Mouse (Mus musculus): ENCODE measurements around the gene Dnah17.

Dnah17 gene

GRCm38 (mm10) chr11:118130534-118130933, at the start of gene Dnah17:
Dnah17 (minus strand) TSS chr11:118130634.
- DNase-seq (ENCODE audit: low spot score in 2 of 2), result no peak

GRCm38 (mm10) chr11:118180199-118180598, 49.8 kb upstream of the Dnah17 start:
- DNase-seq (ENCODE audit: low spot score in 2 of 2), result no peak

GRCm38 (mm10) chr11:118178236-118178635, 47.8 kb upstream of the Dnah17 start:
- DNase-seq (ENCODE audit: low spot score in 2 of 2), result no peak

- DNase-seq (ENCODE audit: low spot score in 2 of 2), result no peak
These were observed 44.3 kb upstream of the Dnah17 start for GRCm38 (mm10) chr11:118174752-118175151.

GRCm38 (mm10) chr11:118172768-118173167, 42.3 kb upstream of the Dnah17 start:
- DNase-seq (ENCODE audit: low spot score in 2 of 2), result no peak

GRCm38 (mm10) chr11:118170333-118170732, 39.9 kb upstream of the Dnah17 start:
- DNase-seq (ENCODE audit: low spot score in 2 of 2), result no peak

- DNase-seq (ENCODE audit: low spot score in 2 of 2), result no peak
These were observed 38.3 kb upstream of the Dnah17 start for GRCm38 (mm10) chr11:118168714-118169113.

GRCm38 (mm10) chr11:118166626-118167025, 36.2 kb upstream of the Dnah17 start:
- DNase-seq (ENCODE audit: low spot score in 2 of 2), result no peak

- DNase-seq (ENCODE audit: low spot score in 2 of 2), result no peak
These were observed 35.2 kb upstream of the Dnah17 start for GRCm38 (mm10) chr11:118165681-118166080.

GRCm38 (mm10) chr11:118164566-118164965, 34.1 kb upstream of the Dnah17 start:
- DNase-seq (ENCODE audit: low spot score in 2 of 2), result no peak

GRCm38 (mm10) chr11:118162245-118162644, 31.8 kb upstream of the Dnah17 start:
- DNase-seq (ENCODE audit: low spot score in 2 of 2), result no peak

- DNase-seq (ENCODE audit: low spot score in 2 of 2), result no peak
These were observed 30.8 kb upstream of the Dnah17 start for GRCm38 (mm10) chr11:118161240-118161639.

- DNase-seq (ENCODE audit: low spot score in 2 of 2), result no peak
These were observed 30.3 kb upstream of the Dnah17 start for GRCm38 (mm10) chr11:118160763-118161162.

- no peak for DNase-seq (ENCODE audit: low spot score in 2 of 2)
These were observed 28.3 kb upstream of the Dnah17 start for GRCm38 (mm10) chr11:118158753-118159152.

GRCm38 (mm10) chr11:118156480-118157060, 26.1 kb upstream of the Dnah17 start:
- DNase-seq (ENCODE audit: low spot score in 2 of 2), result peak in 1 of 2 experiments; percentile 71

GRCm38 (mm10) chr11:118152964-118153363, 22.5 kb upstream of the Dnah17 start:
- no peak for DNase-seq (ENCODE audit: low spot score in 2 of 2)

GRCm38 (mm10) chr11:118151423-118152180, 21.2 kb upstream of the Dnah17 start:
- peak in 1 of 2 experiments; percentile 36 for DNase-seq (ENCODE audit: low spot score in 2 of 2)

GRCm38 (mm10) chr11:118150115-118150701, 19.8 kb upstream of the Dnah17 start:
- DNase-seq (ENCODE audit: low spot score in 2 of 2), result no peak

GRCm38 (mm10) chr11:118147877-118148637, 17.6 kb upstream of the Dnah17 start:
- no peak for DNase-seq (ENCODE audit: low spot score in 2 of 2)

GRCm38 (mm10) chr11:118146446-118146845, 16.0 kb upstream of the Dnah17 start:
- no peak for DNase-seq (ENCODE audit: low spot score in 2 of 2)

- DNase-seq (ENCODE audit: low spot score in 2 of 2), result peak; percentile 48 to 69
These were observed 15.4 kb upstream of the Dnah17 start for GRCm38 (mm10) chr11:118145771-118146351.

GRCm38 (mm10) chr11:118145092-118145491, 14.7 kb upstream of the Dnah17 start:
- DNase-seq (ENCODE audit: low spot score in 2 of 2), result no peak

Data from spleen, postnatal 10 days (tissue).